Mouse (Mus musculus) hindbrain, embryonic 15.5 days (tissue): Measurements from ENCODE around the gene Ranbp17. TPM values are rescaled to one million over a fixed set of nuclear protein-coding genes. Genes with fewer than 3 reads are reported as not detected.

Experiments
- ATAC-seq: fragments of 200-750 bp; cut with Nextera tagmentation; 2 replicates; pipeline ENCODE4 v1.8.0; 2017; ENCODE audit warnings: low read depth, moderate number of reproducible peaks, moderate TSS enrichment; ENCODE audit not compliant: low FRiP score
- H3K27ac ChIP-seq: fragments of 300-500 bp; sonication (generic); replicated peaks from 2 replicates; pipeline ENCODE4 v1.5.1; 2015; ENCODE audit warnings: mild to moderate bottlenecking, inconsistent platforms
- H3K27me3 ChIP-seq: fragments of 300-500 bp; sonication (generic); 2 replicates; pipeline ENCODE4 v1.6.1; 2015; ENCODE audit warnings: control low read depth, inconsistent platforms
- H3K36me3 ChIP-seq: fragments of 300-500 bp; sonication (generic); 2 replicates; pipeline ENCODE4 v1.6.1; 2015; ENCODE audit warnings: control low read depth, inconsistent platforms
- H3K4me1 ChIP-seq: fragments of 300-500 bp; sonication (generic); replicated peaks from 2 replicates; pipeline ENCODE4 v1.6.1; 2015; ENCODE audit warnings: control low read depth, inconsistent platforms
- H3K4me2 ChIP-seq: fragments of 300-500 bp; sonication (generic); 2 replicates; pipeline ENCODE4 v1.6.1; 2015; ENCODE audit warnings: moderate library complexity, mild to moderate bottlenecking, inconsistent platforms
- H3K4me3 ChIP-seq: fragments of 300-500 bp; sonication (generic); 2 replicates; pipeline ENCODE4 v1.5.1; 2015; ENCODE audit warnings: mild to moderate bottlenecking, inconsistent platforms
- H3K9ac ChIP-seq: fragments of 300-500 bp; sonication (generic); 2 replicates; pipeline ENCODE4 v1.6.1; 2015; ENCODE audit warnings: inconsistent platforms
- H3K9me3 ChIP-seq: fragments of 300-500 bp; sonication (generic); 2 replicates; pipeline ENCODE4 v1.6.1; 2016; ENCODE audit warnings: control low read depth, inconsistent platforms
- WGBS: fragments of 180-500 bp; shearing (Covaris S2); methylation state at CpG from one replicate; pipeline ENCODE4 v1.1.7; 2015; 5-methylcytosine and 5-hydroxymethylcytosine counted together
- polyA plus RNA-seq: library from polyadenylated mRNA; unstranded; fragments of >200 nt; fragmentation: Nextera tagmentation; extraction: Ambion mirVana; gene quantifications from 2 replicates; pipeline ENCODE4 v1.2.1, GENCODE M21; 2015

The Ranbp17 gene
- polyA plus RNA-seq, 1 experiment from 2014 or later, result 7.8 TPM

DNA sequence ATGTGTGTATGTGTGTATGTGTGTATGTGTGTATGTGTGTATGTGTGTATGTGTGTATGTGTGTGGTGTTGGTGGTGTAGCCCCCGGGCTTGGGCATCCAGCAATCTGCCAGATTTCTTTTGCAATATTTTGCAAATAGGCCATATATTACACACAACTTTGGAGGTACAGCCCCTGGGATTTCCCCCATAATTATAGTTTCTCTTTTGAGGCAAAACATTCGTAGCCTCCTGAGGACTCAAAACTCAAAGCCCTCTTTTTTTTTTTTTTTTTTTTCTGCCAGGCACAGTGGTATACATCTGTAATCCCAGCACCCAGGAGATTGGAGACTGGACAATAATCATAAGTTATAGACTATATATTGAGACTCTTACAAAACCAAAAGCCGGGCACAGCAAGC, 331.7 kb downstream of the Ranbp17 start:
- Histone ChIP-seq H3K9ac (no peak overlapping the region), H3K36me3 (no peaks in the 10 kb centered on the region), H3K4me3 (no peak overlapping the region), H3K27me3 (peaks cover 15% of the 10 kb centered on the region; the same call in 1 of the 2 replicates), H3K4me1 (peaks cover 8% of the 10 kb centered on the region; the same call in 1 of the 2 replicates), H3K27ac (no peak overlapping the region), H3K4me2 (no peak overlapping the region), H3K9me3 (no peaks in the 10 kb centered on the region)
- WGBS, result 83% methylated on average over 3 of the region's 3 CpGs
- no peak for ATAC-seq

DNA sequence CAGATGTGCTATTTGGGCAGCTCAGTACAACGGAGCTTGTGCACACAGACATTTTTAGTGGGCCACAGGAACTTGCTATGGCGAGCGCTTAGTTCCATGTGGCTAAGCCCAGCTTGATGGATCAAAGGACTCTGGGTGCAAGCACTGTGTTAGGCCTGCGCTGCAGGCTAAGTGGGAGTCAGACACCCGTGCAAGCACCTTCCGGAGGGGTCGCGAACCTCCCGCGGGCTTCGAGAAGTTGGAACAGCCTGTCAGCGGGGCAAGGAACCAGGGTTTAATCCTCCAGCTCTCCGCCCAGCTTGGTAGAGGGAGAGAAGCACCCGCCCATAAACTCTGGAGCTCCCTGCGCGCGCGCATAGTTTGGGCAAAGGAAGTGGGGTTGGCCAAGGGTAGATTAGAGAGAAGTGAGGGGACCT, 332.8 kb downstream of the Ranbp17 start:
- Histone ChIP-seq H3K4me2 (peak overlapping the region; percentile 48), H3K27ac (no peak overlapping the region), H3K36me3 (no peaks in the 10 kb centered on the region), H3K9me3 (no peaks in the 10 kb centered on the region), H3K9ac (no peak overlapping the region), H3K27me3 (peaks cover 16% of the 10 kb centered on the region; the same call in 1 of the 2 replicates), H3K4me3 (peak overlapping the region; percentile 16; the same call in 1 of the 2 replicates), H3K4me1 (peaks cover 8% of the 10 kb centered on the region; the same call in 1 of the 2 replicates)
- 4% methylated on average over 18 of the region's 18 CpGs for WGBS
- ATAC-seq, result peak; percentile 53

DNA sequence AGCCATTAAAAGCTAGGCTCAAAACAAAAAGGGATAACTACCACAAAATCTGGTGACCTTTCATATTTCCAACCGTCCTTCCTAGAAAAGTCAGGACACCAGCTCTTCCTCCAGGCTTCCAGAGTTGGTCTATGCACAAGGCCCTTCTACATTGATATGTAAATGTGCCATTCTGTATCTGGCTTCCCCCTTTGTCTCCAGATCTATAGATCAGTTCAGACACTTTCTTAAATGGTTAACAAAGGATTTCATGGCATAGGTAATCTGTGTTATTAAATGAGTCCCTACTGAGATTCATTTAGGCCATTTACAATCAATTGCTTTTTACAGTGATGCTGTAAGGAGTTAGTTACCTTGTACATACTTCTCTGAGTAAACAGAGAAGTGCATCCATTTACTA, 333.7 kb downstream of the Ranbp17 start:
- Histone ChIP-seq H3K36me3 (no peaks in the 10 kb centered on the region), H3K9me3 (no peaks in the 10 kb centered on the region), H3K4me2 (no peak overlapping the region), H3K27me3 (peaks cover 18% of the 10 kb centered on the region; the same call in 1 of the 2 replicates), H3K4me3 (no peak overlapping the region), H3K4me1 (peaks cover 8% of the 10 kb centered on the region; the same call in 1 of the 2 replicates), H3K27ac (no peak overlapping the region), H3K9ac (no peak overlapping the region)
- 10% methylated on average over 1 of the region's 1 CpGs for WGBS
- no peak for ATAC-seq

DNA sequence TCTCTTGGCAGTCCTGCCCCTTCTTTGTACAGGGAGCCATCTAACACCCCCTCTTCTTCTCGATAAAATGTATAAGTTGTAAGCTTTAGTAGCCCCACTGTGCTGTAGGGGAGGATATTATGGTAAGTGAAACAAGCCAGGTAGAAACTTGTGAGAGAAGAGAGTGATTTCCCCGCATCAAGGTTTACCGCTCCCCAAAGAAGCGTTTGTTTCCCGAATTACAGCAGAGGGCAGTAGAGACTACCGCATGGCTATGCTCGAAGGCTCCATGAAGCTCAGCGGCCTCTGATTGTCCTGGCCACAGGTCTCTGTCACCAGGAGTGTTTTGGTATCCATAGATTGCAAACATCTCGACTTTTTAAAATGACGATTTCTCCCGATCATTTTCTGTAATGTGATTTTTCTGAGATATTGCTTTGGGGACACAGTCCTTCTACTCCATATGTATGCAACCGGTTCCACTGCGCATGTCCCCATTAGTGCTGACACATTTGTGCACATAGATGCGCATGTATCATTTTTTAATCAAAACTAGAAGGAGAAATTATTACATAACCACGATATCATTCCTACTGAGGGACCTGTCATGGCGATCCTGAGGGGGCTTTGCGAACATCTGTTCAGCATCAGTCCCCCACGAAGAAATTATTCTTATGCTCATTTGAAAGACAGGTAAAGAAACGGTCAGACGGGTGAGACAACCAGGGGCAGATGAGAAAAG, 336.9 kb downstream of the Ranbp17 start:
- no peak overlapping the region for H3K4me3 ChIP-seq
- H3K4me2 ChIP-seq, result no peak overlapping the region
- H3K27me3 ChIP-seq, result peaks cover 18% of the 10 kb centered on the region; the same call in 1 of the 2 replicates
- ATAC-seq, result peak; percentile 81
- H3K36me3 ChIP-seq, result no peaks in the 10 kb centered on the region
- 29% methylated on average over 20 of the region's 20 CpGs for WGBS
- no peak overlapping the region for H3K27ac ChIP-seq
- no peaks in the 10 kb centered on the region for H3K9me3 ChIP-seq
- H3K9ac ChIP-seq, result no peak overlapping the region
- H3K4me1 ChIP-seq, result peaks cover 8% of the 10 kb centered on the region; the same call in 1 of the 2 replicates

DNA sequence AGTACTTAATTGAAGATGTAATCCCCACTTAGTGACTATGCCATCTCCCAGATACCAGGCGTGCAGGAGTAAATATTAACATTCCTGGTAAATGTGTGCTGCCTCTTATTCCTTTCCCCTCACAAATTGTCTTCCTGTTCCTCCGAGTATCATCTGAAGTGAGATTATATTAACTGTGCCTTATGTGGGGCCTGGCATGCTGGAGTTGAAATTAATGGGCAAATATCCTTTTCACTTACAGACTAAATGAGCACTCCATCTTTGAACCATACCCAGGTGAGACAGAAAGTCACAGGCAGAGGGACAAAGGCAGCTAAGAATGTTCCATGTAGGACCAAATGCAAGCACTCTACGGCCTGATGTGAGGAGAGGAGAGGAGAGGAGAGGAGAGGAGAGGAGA, 337.8 kb downstream of the Ranbp17 start:
- Histone ChIP-seq H3K36me3 (no peaks in the 10 kb centered on the region), H3K27ac (no peak overlapping the region), H3K9ac (no peak overlapping the region), H3K4me2 (no peak overlapping the region), H3K9me3 (no peaks in the 10 kb centered on the region), H3K4me1 (peaks cover 5% of the 10 kb centered on the region; the same call in 1 of the 2 replicates), H3K27me3 (peaks cover 11% of the 10 kb centered on the region; the same call in 1 of the 2 replicates), H3K4me3 (no peak overlapping the region)
- no peak for ATAC-seq
- WGBS, result 73% methylated on average over 2 of the region's 3 CpGs

DNA sequence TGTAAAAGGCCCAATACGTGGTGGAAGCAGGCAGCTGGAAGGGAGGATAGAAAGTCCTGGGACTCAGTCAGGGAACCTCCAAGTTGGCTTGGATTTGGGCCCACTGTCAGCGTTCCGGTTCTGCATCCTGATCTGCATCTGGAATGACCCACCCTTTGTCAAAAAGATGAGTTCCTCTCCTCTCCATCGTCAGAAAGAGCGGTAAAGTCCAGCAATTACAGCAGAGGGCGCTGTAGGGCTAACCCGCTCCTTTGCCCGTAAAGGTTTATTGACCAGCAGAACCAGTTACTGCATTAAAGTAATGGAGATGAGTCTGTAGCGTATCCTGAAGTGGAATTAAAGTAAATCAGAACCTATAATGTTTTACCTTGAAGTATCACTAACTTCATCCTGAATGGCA, 343.1 kb downstream of the Ranbp17 start:
- no peak for ATAC-seq

DNA sequence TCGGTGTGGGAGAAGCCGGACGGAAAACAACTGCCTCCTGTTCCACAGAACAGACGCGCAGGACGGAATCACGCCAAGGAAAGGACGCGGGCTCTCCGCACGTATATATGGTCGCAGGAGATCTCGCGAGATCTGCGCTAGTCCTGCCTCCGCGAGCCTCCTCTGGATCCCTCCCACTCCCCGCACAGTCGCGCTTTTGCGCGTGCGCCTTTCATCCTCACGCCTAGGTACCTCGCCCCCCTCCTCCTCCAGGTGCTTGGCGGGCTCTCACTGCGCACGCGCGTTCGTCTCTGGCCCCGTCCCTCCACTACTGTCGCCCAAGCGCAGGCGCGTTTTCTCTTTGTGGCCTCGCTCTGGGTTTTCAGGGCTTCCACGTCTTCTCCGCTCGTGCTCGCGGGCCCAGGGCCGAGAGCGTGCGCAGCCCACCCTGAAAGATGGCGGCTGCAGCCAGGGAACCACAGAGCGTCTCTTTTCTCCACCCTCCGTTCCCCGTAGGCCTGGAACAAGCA, 350.5 kb downstream of the Ranbp17 start, which contains the start of gene Npm1:
Npm1 (minus strand) TSS at position 209 of the 509 bp plus-strand sequence.
- no peaks in the 10 kb centered on the region for H3K27me3 ChIP-seq
- WGBS, result 4% methylated on average over 46 of the region's 49 CpGs
- ATAC-seq, result peak; percentile 96
- peak within 1 kb of the TSS; percentile 93 for H3K9ac ChIP-seq
- no peaks in the 10 kb centered on the region for H3K9me3 ChIP-seq
- peaks cover 23% of the 10 kb centered on the region for H3K4me1 ChIP-seq
- H3K4me3 ChIP-seq, result peak within 1 kb of the TSS; percentile 98
- H3K4me2 ChIP-seq, result peak within 1 kb of the TSS; percentile 76
- peaks cover 27% of the 10 kb centered on the region for H3K36me3 ChIP-seq
- H3K27ac ChIP-seq, result peak within 1 kb of the TSS; percentile 99

More for the DNA sequence above, 343.1 kb downstream of the Ranbp17 start:
- no peak overlapping the region for H3K27ac ChIP-seq
- no peaks in the 10 kb centered on the region for H3K9me3 ChIP-seq
- H3K4me2 ChIP-seq, result no peak overlapping the region
- 16% methylated on average over 9 of the region's 9 CpGs for WGBS
- H3K4me3 ChIP-seq, result no peak overlapping the region
- H3K27me3 ChIP-seq, result no peaks in the 10 kb centered on the region
- H3K4me1 ChIP-seq, result no peaks in the 10 kb centered on the region
- H3K9ac ChIP-seq, result no peak overlapping the region
- H3K36me3 ChIP-seq, result no peaks in the 10 kb centered on the region

DNA sequence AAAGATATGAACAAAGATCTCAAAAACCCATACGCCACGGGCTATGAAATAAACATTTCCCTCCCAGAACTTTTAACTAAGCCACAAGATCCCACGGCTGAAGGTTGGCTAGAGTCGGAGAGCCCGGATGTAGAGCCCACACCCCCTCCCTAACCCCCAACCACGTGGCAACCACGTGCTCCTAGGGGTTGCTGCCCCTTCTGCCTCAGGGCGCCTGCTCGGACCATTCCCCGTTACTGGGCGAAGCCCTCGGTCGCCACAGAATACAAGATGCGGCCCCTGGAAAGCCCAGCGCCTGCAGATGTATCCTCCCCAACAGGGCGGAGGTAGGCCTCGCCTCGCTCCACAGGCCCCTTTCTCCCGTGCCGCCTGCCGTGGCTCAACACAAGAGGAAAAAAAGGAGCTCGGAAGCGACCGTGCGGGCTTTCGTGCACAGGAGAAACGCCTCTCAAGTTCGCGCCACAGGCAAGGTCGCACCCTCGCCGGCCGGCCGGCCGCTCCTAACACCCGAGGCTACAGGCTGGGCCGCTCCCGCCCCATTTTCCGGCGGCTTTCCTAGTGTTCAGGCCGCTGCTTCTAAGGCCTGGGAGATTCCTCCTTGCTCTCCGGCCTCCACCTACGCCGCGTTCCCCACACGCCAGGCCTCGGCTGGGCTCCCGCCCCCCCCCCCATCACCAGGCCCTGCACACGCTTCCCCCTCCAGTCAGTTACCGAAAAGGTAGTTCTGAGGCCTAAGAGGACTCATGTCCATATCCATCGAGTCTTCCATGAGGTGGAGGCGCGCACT, 351.1 kb downstream of the Ranbp17 start:
- peak; percentile 59 for ATAC-seq
- peak overlapping the region; percentile 76 for H3K4me2 ChIP-seq
- 2% methylated on average over 50 of the region's 53 CpGs for WGBS

More for the DNA sequence above, 351.1 kb downstream of the Ranbp17 start:
- H3K4me1 ChIP-seq, result peaks cover 23% of the 10 kb centered on the region
- peaks cover 33% of the 10 kb centered on the region for H3K36me3 ChIP-seq
- H3K9me3 ChIP-seq, result no peaks in the 10 kb centered on the region
- H3K27ac ChIP-seq, result peak overlapping the region; percentile 84
- H3K27me3 ChIP-seq, result no peaks in the 10 kb centered on the region
- H3K9ac ChIP-seq, result peak overlapping the region; percentile 93
- H3K4me3 ChIP-seq, result peak overlapping the region; percentile 98

Other genes with a start within 250 kb of the Ranbp17 start
- gene Gm12117, start 237.0 kb downstream of the Ranbp17 start, polyA plus RNA-seq, result 0.16 TPM in 1 of 2 replicates, not detected in the other
- not detected in 2 replicates for gene Gabrp, start 65.2 kb upstream of the Ranbp17 start, polyA plus RNA-seq
- gene D130052B06Rik, start 85.6 kb upstream of the Ranbp17 start, polyA plus RNA-seq, result not detected in 2 replicates